ENCODE assay signal across 24 mouse cellular contexts in the genomic region with DNA sequence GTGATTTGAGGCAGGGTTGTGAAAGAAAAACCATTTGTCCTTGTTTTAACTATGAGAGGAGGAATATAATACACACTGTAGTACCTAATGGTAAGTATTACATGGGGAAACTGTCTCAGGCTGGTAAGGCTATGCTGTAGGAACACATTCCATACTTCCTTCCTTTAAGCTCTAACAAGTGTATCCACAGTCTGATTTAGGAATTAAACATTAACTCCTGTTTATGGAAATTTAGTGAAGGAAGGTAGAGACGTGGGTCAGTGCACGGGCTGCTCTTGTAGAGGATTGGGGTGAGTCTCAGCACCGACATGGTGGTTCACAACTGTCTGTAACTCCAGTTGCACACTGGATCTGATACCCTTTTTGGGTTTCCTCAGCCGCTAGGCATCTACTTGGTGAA. TPM values are rescaled to one million over a fixed set of nuclear protein-coding genes. Genes with fewer than 3 reads are reported as not detected.
DNase-seq lines count a peak whose midpoint lies in the region; ATAC-seq and TF ChIP-seq lines count a peak whose summit lies in the region.
"Had no signal": no experiment of that assay in that cellular context is flagged by ENCODE, and none has a peak within 500 bp of the region (broad histone marks: within the 10 kb centered on the region; RNA-seq: fewer than 3 reads in every experiment).

No protein-coding gene starts in this region.

- peak; percentile 72; the same call in 1 of the 2 replicates for ATAC-seq in kidney, embryonic 14.5 days (ENCODE audit: low FRiP score, low TSS enrichment)
- no peak; the same call in 1 of the 2 replicates for ATAC-seq in kidney, postnatal 0 days (replicated peaks; ENCODE audit: low FRiP score, low read depth)
- ATAC-seq in midbrain, embryonic 11.5 days (ENCODE audit: low FRiP score): no peak
- ATAC-seq: CD4-positive, CD25-positive, alpha-beta regulatory T cell, adult 4 months; forebrain, embryonic 14.5 days; forebrain, postnatal 0 days had no signal

- H3K36me3 ChIP-seq in kidney, embryonic 14.5 days (ENCODE audit: control insufficient read depth, insufficient read depth, low read length): peaks cover 31% of the 10 kb centered on the region; the same call in 1 of the 2 replicates
- peaks cover 29% of the 10 kb centered on the region; the same call in 1 of the 2 replicates for H3K36me3 ChIP-seq in kidney, postnatal 0 days (ENCODE audit: insufficient read depth, low read length)
- no peaks in the 10 kb centered on the region for H3K36me3 ChIP-seq in midbrain, embryonic 11.5 days (ENCODE audit: control insufficient read depth, insufficient read depth, low read length)
- H3K36me3 ChIP-seq in midbrain, embryonic 10.5 days: peaks cover 53% of the 10 kb centered on the region

- H3K4me3 ChIP-seq in kidney, embryonic 14.5 days (ENCODE audit: low read length): no peak overlapping the region
- no peak overlapping the region for H3K4me3 ChIP-seq in kidney, postnatal 0 days (replicated peaks; ENCODE audit: low read depth, low read length)
- H3K4me3 ChIP-seq in midbrain, embryonic 11.5 days (ENCODE audit: low read depth, low read length): no peak overlapping the region
- no peak overlapping the region for H3K4me3 ChIP-seq in midbrain, embryonic 10.5 days
- H3K4me3 ChIP-seq: embryonic facial prominence, embryonic 12.5 days; embryonic facial prominence, embryonic 15.5 days; gastrocnemius, adult 2 months; heart, embryonic 12.5 days had no signal

- 65% methylated on average over 4 of the region's 4 CpGs for WGBS in kidney, embryonic 14.5 days
- 70% methylated on average over 4 of the region's 4 CpGs for WGBS in kidney, postnatal 0 days
- 90% methylated on average over 4 of the region's 4 CpGs for WGBS in midbrain, embryonic 11.5 days
- WGBS in midbrain, embryonic 10.5 days: 93% methylated on average over 4 of the region's 4 CpGs

- H3K9ac ChIP-seq in kidney, embryonic 14.5 days (ENCODE audit: low read depth, low read length): no peak overlapping the region
- H3K9ac ChIP-seq in kidney, postnatal 0 days (ENCODE audit: low read depth, low read length): no peak overlapping the region
- H3K9ac ChIP-seq in midbrain, embryonic 11.5 days (ENCODE audit: low read length): no peak overlapping the region
- H3K9ac ChIP-seq: embryonic facial prominence, embryonic 12.5 days; embryonic facial prominence, embryonic 15.5 days; forebrain, postnatal 0 days; heart, embryonic 12.5 days; hindbrain, embryonic 14.5 days had no signal

- H3K27ac ChIP-seq in kidney, embryonic 14.5 days (ENCODE audit: low read depth, low read length): no peak overlapping the region
- peak overlapping the region; percentile 31; the same call in 1 of the 2 replicates for H3K27ac ChIP-seq in kidney, postnatal 0 days
- H3K27ac ChIP-seq in midbrain, embryonic 11.5 days (ENCODE audit: low read depth, low read length): no peak overlapping the region
- no peak overlapping the region for H3K27ac ChIP-seq in midbrain, embryonic 10.5 days (replicated peaks)
- H3K27ac ChIP-seq: embryonic facial prominence, embryonic 12.5 days; gastrocnemius, adult 2 months; hindbrain, embryonic 14.5 days had no signal

- H3K27me3 ChIP-seq in kidney, embryonic 14.5 days (ENCODE audit: control insufficient read depth, insufficient read depth, low read length): no peaks in the 10 kb centered on the region
- no peaks in the 10 kb centered on the region for H3K27me3 ChIP-seq in kidney, postnatal 0 days (ENCODE audit: insufficient read depth, low read length)
- H3K27me3 ChIP-seq in midbrain, embryonic 11.5 days (ENCODE audit: control insufficient read depth, insufficient read depth, low read length): no peaks in the 10 kb centered on the region
- no peaks in the 10 kb centered on the region for H3K27me3 ChIP-seq in midbrain, embryonic 10.5 days (ENCODE audit: low read depth, poor library complexity, severe bottlenecking)
- H3K27me3 ChIP-seq: embryonic facial prominence, embryonic 12.5 days; embryonic facial prominence, embryonic 15.5 days; heart, embryonic 12.5 days had no signal

- peaks cover 8% of the 10 kb centered on the region; the same call in 1 of the 2 replicates for H3K4me1 ChIP-seq in kidney, embryonic 14.5 days (ENCODE audit: control insufficient read depth, insufficient read depth, low read length)
- H3K4me1 ChIP-seq in kidney, postnatal 0 days (replicated peaks; ENCODE audit: insufficient read depth, low read length): peaks cover 17% of the 10 kb centered on the region
- H3K4me1 ChIP-seq in midbrain, embryonic 11.5 days (ENCODE audit: control insufficient read depth, insufficient read depth, low read length): no peaks in the 10 kb centered on the region
- no peaks in the 10 kb centered on the region for H3K4me1 ChIP-seq in midbrain, embryonic 10.5 days
- H3K4me1 ChIP-seq: embryonic facial prominence, embryonic 12.5 days; embryonic facial prominence, embryonic 15.5 days had no signal

- no peak for DNase-seq in kidney, postnatal 36 days
- DNase-seq in kidney, postnatal 0 days (ENCODE audit: low spot score): no peak
- no peak for DNase-seq in kidney, postnatal 14 days
- peak; percentile 70 for DNase-seq in midbrain, embryonic 11.5 days (ENCODE audit: low spot score, missing footprints)
- DNase-seq in midbrain, embryonic 10.5 days (ENCODE audit: low spot score): no peak
- DNase-seq: adrenal gland, adult 2 months; adrenal gland, postnatal 14 days; cerebellum, adult 11 months; cerebellum, adult 2 months; cerebellum, adult 9-11 months; cerebellum, postnatal 25 days; forebrain, postnatal 0 days; gastrocnemius, adult 2 months; gastrocnemius, postnatal 14 days; heart, adult 11 months; heart, postnatal 14 days; heart, postnatal 4 days had no signal

- no peak for TF ChIP-seq CTCF in kidney, postnatal 0 days (IDR thresholded peaks at IDR 0.05; ENCODE audit: low read depth)

- H3K4me2 ChIP-seq in kidney, embryonic 14.5 days (replicated peaks; ENCODE audit: low read depth, low read length): no peak overlapping the region
- no peak overlapping the region for H3K4me2 ChIP-seq in kidney, postnatal 0 days (ENCODE audit: low read length)
- no peak overlapping the region for H3K4me2 ChIP-seq in midbrain, embryonic 11.5 days
- H3K4me2 ChIP-seq: embryonic facial prominence, embryonic 12.5 days; embryonic facial prominence, embryonic 15.5 days; heart, embryonic 12.5 days; hindbrain, embryonic 14.5 days had no signal

- H3K9me3 ChIP-seq in kidney, embryonic 14.5 days (ENCODE audit: control insufficient read depth, low read length): no peaks in the 10 kb centered on the region
- H3K9me3 ChIP-seq in kidney, postnatal 0 days (replicated peaks; ENCODE audit: low read length): no peaks in the 10 kb centered on the region
- H3K9me3 ChIP-seq in midbrain, embryonic 11.5 days (ENCODE audit: control insufficient read depth, low read length): no peaks in the 10 kb centered on the region
- no peaks in the 10 kb centered on the region for H3K9me3 ChIP-seq in midbrain, embryonic 10.5 days (replicated peaks)
- H3K9me3 ChIP-seq: embryonic facial prominence, embryonic 12.5 days; embryonic facial prominence, embryonic 15.5 days; heart, embryonic 12.5 days had no signal

RNA-seq across cellular contexts. Expression of a gene that starts 41.0 kb away (rescaled TPM):
- 60.3 and 113 TPM in 2 replicates for polyA plus RNA-seq in kidney, embryonic 14.5 days (2014; fragmentation: Nextera tagmentation; extraction: Ambion mirVana)
- 54.8 and 59.3 TPM in 2 replicates for polyA plus RNA-seq in kidney, postnatal 0 days (2015; fragmentation: Nextera tagmentation; extraction: Ambion mirVana)
- polyA plus RNA-seq in midbrain, embryonic 11.5 days (2014; fragmentation: Nextera tagmentation; extraction: Ambion mirVana): 182 TPM in 2 replicates
- polyA plus RNA-seq in midbrain, embryonic 10.5 days (2016; fragmentation: Nextera tagmentation; extraction: Ambion mirVana): 112 and 113 TPM in 2 replicates
